Mouse (Mus musculus) cerebellum, adult 8-10 months (tissue): Measurements from ENCODE around the gene Vmn1r237.
A peak's percentile ranks its signal among the peaks of the same experiment; 100 is the strongest.

Source experiments
- DNase-seq: peaks from one replicate; pipeline ENCODE4 v3.0.0; 2022

Gene Vmn1r237

GRCm38 (mm10) chr17:21311565-21311964 lies at the start of gene Vmn1r237:
Gene Vmn1r237, plus strand, starts transcription at chr17:21311865.
- no peak for DNase-seq

GRCm38 (mm10) chr17:21272103-21272502 lies 39.6 kb upstream of the Vmn1r237 start:
- peak; percentile 68 for DNase-seq

- DNase-seq, result no peak
These were observed 29.0 kb upstream of the Vmn1r237 start, which contains the start of gene Vmn1r236 for GRCm38 (mm10) chr17:21282642-21283041. Gene Vmn1r236, plus strand, starts transcription at chr17:21282942.

DNA sequence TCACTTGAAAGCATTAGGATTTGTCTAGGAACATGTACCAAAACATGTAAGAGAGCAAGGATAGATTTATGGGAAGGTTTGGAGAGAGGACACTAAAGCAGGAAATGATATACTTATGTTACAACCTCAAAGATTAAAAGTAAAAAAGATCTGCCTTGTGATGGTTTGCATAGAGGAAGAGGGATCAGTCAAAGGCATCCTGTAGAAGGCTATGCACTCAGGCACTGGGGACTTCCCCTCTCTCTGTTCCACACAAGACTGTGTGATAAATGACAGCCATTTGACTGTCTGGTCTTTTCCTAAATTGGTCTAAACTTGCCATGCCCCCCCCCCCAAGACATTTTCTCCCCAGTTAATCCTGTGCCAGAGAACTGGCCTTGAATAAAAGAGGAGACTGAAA lies 27.3 kb upstream of the Vmn1r237 start:
- DNase-seq, result no peak

- DNase-seq, result no peak
These were observed 22.0 kb upstream of the Vmn1r237 start for GRCm38 (mm10) chr17:21289695-21290094.
